Mouse (Mus musculus) megakaryocyte, embryonic 14.5 days (primary cell): Measurements from ENCODE around the gene Pitpnm2.

ENCODE experiments used
- FLI1 ChIP-seq: IDR thresholded peaks from 2 replicates; pipeline ENCODE4 v1.6.1; 2012; ENCODE audit warnings: low read length, inconsistent platforms, mixed read lengths
- GATA1 ChIP-seq: IDR thresholded peaks from 3 replicates; pipeline ENCODE4 v1.6.1; 2012; ENCODE audit warnings: mixed read lengths, low read length, inconsistent platforms, borderline replicate concordance

DNA sequence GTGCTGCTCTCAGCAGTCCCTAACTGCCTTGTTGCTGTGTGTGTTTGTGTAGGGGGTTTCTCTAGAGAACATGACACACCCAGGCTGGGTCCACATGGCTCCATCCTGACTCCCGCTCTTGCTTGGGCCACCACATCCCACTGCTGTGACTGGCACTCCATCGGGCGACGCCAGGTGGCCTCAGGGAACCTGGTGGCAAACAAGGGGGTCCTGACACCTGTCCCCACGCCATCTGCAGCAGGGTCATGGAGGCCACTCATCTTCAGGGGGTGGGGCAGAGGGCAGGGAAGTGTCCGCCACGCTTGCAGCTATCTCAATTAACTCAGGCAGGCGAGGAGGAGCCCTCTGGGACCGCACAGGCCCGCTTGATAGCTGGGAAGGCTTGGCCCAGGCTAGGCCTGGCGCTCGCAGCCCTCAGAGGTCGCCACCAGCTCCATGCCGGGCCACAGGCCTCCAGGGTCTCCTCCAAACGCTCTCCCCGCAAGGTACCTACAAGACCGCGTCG, 154.4 kb downstream of the Pitpnm2 start:
- TF ChIP-seq GATA1, result no peak
- no peak for TF ChIP-seq FLI1
